Mouse (Mus musculus) limb, embryonic 14.5 days (tissue): ENCODE data around the gene Dph7. TPM values are rescaled to one million over a fixed set of nuclear protein-coding genes. Genes with fewer than 3 reads are reported as not detected.
"Not testable (repeated sequence)": the region's sequence is repeated elsewhere in the genome, so short reads cannot be mapped to it uniquely, and the experiment has no call there.

ENCODE experiments used
- ATAC-seq: fragments of 200-750 bp; cut with Nextera tagmentation; 2 replicates; pipeline ENCODE4 v1.8.0; 2017; ENCODE audit warnings: low read depth, moderate number of reproducible peaks, moderate TSS enrichment; ENCODE audit not compliant: low FRiP score
- DNase-seq: peaks from one replicate; pipeline ENCODE4 v3.0.0-alpha.2; 2015; ENCODE audit warnings: low spot score
- H3K27ac ChIP-seq: fragments of 300-500 bp; sonication (generic); replicated peaks from 2 replicates; pipeline ENCODE4 v1.5.1; 2014; ENCODE audit warnings: low read depth, mild to moderate bottlenecking, low read length, moderate library complexity, mixed read lengths
- H3K27me3 ChIP-seq: fragments of 300-500 bp; sonication (generic); 2 replicates; pipeline ENCODE4 v1.6.1; 2014; ENCODE audit warnings: low read length, mixed read lengths; ENCODE audit not compliant: control insufficient read depth, insufficient read depth
- H3K36me3 ChIP-seq: fragments of 300-500 bp; sonication (generic); 2 replicates; pipeline ENCODE4 v1.6.1; 2014; ENCODE audit warnings: mild to moderate bottlenecking, low read length, moderate library complexity, mixed read lengths; ENCODE audit not compliant: control insufficient read depth, insufficient read depth
- H3K4me1 ChIP-seq: fragments of 300-500 bp; sonication (generic); 2 replicates; pipeline ENCODE4 v1.6.1; 2014; ENCODE audit warnings: antibody characterized with exemption, low read length, mixed read lengths; ENCODE audit not compliant: control insufficient read depth, insufficient read depth
- H3K4me2 ChIP-seq: fragments of 300-500 bp; sonication (generic); replicated peaks from 2 replicates; pipeline ENCODE4 v1.6.1; 2014; ENCODE audit warnings: low read depth, mild to moderate bottlenecking, low read length, moderate library complexity; ENCODE audit not compliant: severe bottlenecking
- H3K4me3 ChIP-seq: fragments of 300-500 bp; sonication (generic); replicated peaks from 2 replicates; pipeline ENCODE4 v1.5.1; 2014; ENCODE audit warnings: low read length
- H3K9ac ChIP-seq: fragments of 300-500 bp; sonication (generic); 2 replicates; pipeline ENCODE4 v1.6.1; 2014; ENCODE audit warnings: mild to moderate bottlenecking, low read depth, low read length, moderate library complexity; ENCODE audit not compliant: severe bottlenecking
- H3K9me3 ChIP-seq: fragments of 300-500 bp; sonication (generic); 2 replicates; pipeline ENCODE4 v1.6.1; 2016; ENCODE audit warnings: low read length; ENCODE audit not compliant: control insufficient read depth
- POLR2A ChIP-seq: fragments of 200-500 bp; IDR thresholded peaks from 2 replicates; pipeline ENCODE4 v1.8.0; 2012; ENCODE audit warnings: inconsistent platforms, mild to moderate bottlenecking, moderate library complexity, borderline replicate concordance; ENCODE audit not compliant: insufficient read depth, insufficient read length; ENCODE audit errors: extremely low read depth
- WGBS: fragments of 180-500 bp; shearing (Covaris S2); extraction: QIAGEN DNeasy Blood & Tissue Kit; methylation state at CpG from one replicate; pipeline ENCODE4 v1.1.7; 2014; 5-methylcytosine and 5-hydroxymethylcytosine counted together
- polyA plus RNA-seq, 2 experiments: library from polyadenylated mRNA; depleted of rRNA in 1 of 2; stranded (reverse) in 1 of 2; unstranded in 1 of 2; fragments of >200 nt; fragmentation: Nextera tagmentation in 1 of 2; extraction: Ambion mirVana in 1 of 2; gene quantifications; 2 replicates each; pipeline versions ENCODE4 v1.2.1 to v1.2.3; 2012 to 2014

Dph7 gene
- polyA plus RNA-seq, 2 experiments: 32.0 to 36.6 TPM

GRCm38 (mm10) chr2:24929119-24929518, 33.1 kb upstream of the Dph7 start:
- DNase-seq (no peak), ATAC-seq (no peak)
- 52% methylated on average over 2 of the region's 2 CpGs for WGBS
- Histone ChIP-seq H3K27ac (no peak overlapping the region), H3K9ac (no peak overlapping the region), H3K4me1 (peaks cover 1% of the 10 kb centered on the region), H3K4me2 (no peak overlapping the region), H3K9me3 (no peaks in the 10 kb centered on the region), H3K36me3 (0 out of 2 replicates have a peak, but pooled peaks cover 3% of the 10 kb centered on the region), H3K27me3 (no peaks in the 10 kb centered on the region), H3K4me3 (no peak overlapping the region)
- TF ChIP-seq POLR2A: no peak

- WGBS: 88% methylated on average over 5 of the region's 5 CpGs
- DNase-seq: no peak
- no peak for TF ChIP-seq POLR2A
These were observed 32.6 kb upstream of the Dph7 start for GRCm38 (mm10) chr2:24929593-24929992.

GRCm38 (mm10) chr2:24934441-24934963, 27.7 kb upstream of the Dph7 start:
- WGBS: 5% methylated on average over 14 of the region's 19 CpGs
- Histone ChIP-seq H3K9me3 (no peaks in the 10 kb centered on the region), H3K27ac (0 out of 2 replicates have a peak overlapping the region, but pooled peaks have one; percentile 13), H3K27me3 (no peaks in the 10 kb centered on the region), H3K4me1 (peaks cover 9% of the 10 kb centered on the region), H3K9ac (peak overlapping the region; percentile 65), H3K4me3 (peak overlapping the region; percentile 69), H3K36me3 (no peaks in the 10 kb centered on the region), H3K4me2 (peak overlapping the region; percentile 95)
- TF ChIP-seq POLR2A: no peak
- no peak for DNase-seq
- ATAC-seq: no peak; the same call in none of the 2 replicates

More at GRCm38 (mm10) chr2:24929593-24929992, 32.6 kb upstream of the Dph7 start:
- Histone ChIP-seq H3K4me3 (no peak overlapping the region), H3K36me3 (0 out of 2 replicates have a peak, but pooled peaks cover 3% of the 10 kb centered on the region), H3K9me3 (no peaks in the 10 kb centered on the region), H3K4me2 (no peak overlapping the region), H3K27ac (no peak overlapping the region), H3K9ac (no peak overlapping the region), H3K4me1 (peaks cover 6% of the 10 kb centered on the region), H3K27me3 (no peaks in the 10 kb centered on the region)
- ATAC-seq: no peak

- DNase-seq (peak; percentile 94), ATAC-seq (peak; percentile 95)
- Histone ChIP-seq H3K9ac (peak within 1 kb of the TSS; percentile 65), H3K36me3 (no peaks in the 10 kb centered on the region), H3K4me2 (peak within 1 kb of the TSS; percentile 95), H3K9me3 (no peaks in the 10 kb centered on the region), H3K27me3 (no peaks in the 10 kb centered on the region), H3K4me3 (peak within 1 kb of the TSS; percentile 69), H3K27ac (0 out of 2 replicates have a peak within 1 kb of the TSS, but pooled peaks have one; percentile 13), H3K4me1 (peaks cover 9% of the 10 kb centered on the region)
- under 1% methylated on average over 45 of the region's 49 CpGs for WGBS
- TF ChIP-seq POLR2A: no peak
These were observed 27.0 kb upstream of the Dph7 start, which contains the start of gene Arrdc1 for GRCm38 (mm10) chr2:24935057-24935796. Gene Arrdc1 (minus strand): TSS chr2:24935252.

- Histone ChIP-seq H3K9me3 (no peaks in the 10 kb centered on the region), H3K4me1 (no peaks in the 10 kb centered on the region), H3K36me3 (no peaks in the 10 kb centered on the region), H3K27ac (no peak overlapping the region), H3K9ac (no peak overlapping the region), H3K27me3 (no peaks in the 10 kb centered on the region), H3K4me2 (no peak overlapping the region), H3K4me3 (no peak overlapping the region)
- ATAC-seq (no peak), DNase-seq (no peak)
- TF ChIP-seq POLR2A: no peak
- WGBS: 72% methylated on average over 4 of the region's 4 CpGs
These were observed 20.1 kb upstream of the Dph7 start for GRCm38 (mm10) chr2:24942092-24942491.

GRCm38 (mm10) chr2:24944304-24944703, 17.9 kb upstream of the Dph7 start:
- H3K9ac ChIP-seq, H3K9me3 ChIP-seq, H3K36me3 ChIP-seq, H3K27ac ChIP-seq, H3K27me3 ChIP-seq, H3K4me2 ChIP-seq, H3K4me3 ChIP-seq, ATAC-seq, H3K4me1 ChIP-seq: not testable (repeated sequence)
- WGBS: 45% methylated on average over 2 of the region's 2 CpGs
- peak; percentile 23 for DNase-seq
